Mouse (Mus musculus) embryonic fibroblast, embryonic 13.5 days (primary cell): ENCODE results near the gene Bicdl2.

Source experiments
- CTCF ChIP-seq: IDR thresholded peaks from 2 replicates; pipeline ENCODE4 v1.5.1; 2011; ENCODE audit warnings: mild to moderate bottlenecking, control low read depth, low read length, moderate library complexity, borderline replicate concordance; ENCODE audit not compliant: insufficient read depth
- POLR2A ChIP-seq: IDR thresholded peaks from 2 replicates; pipeline ENCODE4 v1.6.1; 2011; ENCODE audit warnings: low read depth, mild to moderate bottlenecking, control low read depth, low read length, moderate library complexity

DNA sequence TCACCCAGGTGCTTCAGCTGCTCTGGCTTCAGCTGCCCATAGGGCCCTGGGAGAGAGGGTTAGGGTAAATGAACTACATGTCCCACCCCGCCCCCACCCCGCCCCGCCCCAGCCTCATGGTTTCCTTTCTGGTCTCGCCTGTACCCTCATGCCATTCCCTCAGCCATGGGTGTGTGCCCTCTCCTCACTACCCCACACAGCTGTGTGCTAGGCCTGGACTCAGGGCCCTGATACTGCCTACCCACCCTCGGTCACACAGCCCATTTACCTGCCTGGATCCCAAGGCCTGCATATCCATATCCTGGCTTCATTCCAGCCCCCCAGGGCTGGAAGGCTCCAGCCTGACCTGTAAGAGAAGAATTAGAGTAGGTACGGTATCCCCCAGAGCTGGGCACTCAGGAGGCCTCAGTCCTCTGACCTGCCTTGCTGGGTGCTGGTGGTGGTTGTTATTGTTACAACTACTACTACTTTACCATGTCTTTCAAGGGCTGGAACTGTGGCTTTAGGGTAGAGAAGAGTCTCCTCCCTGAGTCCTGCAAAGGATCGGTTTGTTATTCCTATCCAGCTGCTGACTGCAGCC is 45.3 kb downstream of the Bicdl2 start:
- TF ChIP-seq CTCF (no peak), POLR2A (no peak)
